Mouse (Mus musculus): ENCODE measurements around the gene Serpina12.

GRCm38 (mm10) chr12:104067549-104067948, 23.3 kb upstream of the Serpina12 start:
- TF ChIP-seq CTCF (IDR thresholded peaks at IDR 0.05; ENCODE audit: borderline replicate concordance, extremely low read depth, insufficient read depth, insufficient read length) = no peak
- no peak for TF ChIP-seq POLR2A (IDR thresholded peaks at IDR 0.05; ENCODE audit: borderline replicate concordance, extremely low read depth, insufficient read depth, insufficient read length, poor library complexity, severe bottlenecking)

Data from brain, embryonic 14.5 days (tissue).